Mouse (Mus musculus) C2C12 (cell line): Measurements from ENCODE around the gene Ryr3.

Source experiments
- CTCF ChIP-seq: IDR thresholded peaks from one replicate; pipeline ENCODE4 v1.5.1; 2011; ENCODE audit not compliant: control insufficient read depth, insufficient read depth, insufficient read length
- MAX ChIP-seq: IDR thresholded peaks from one replicate; pipeline ENCODE4 v1.6.1; 2011; ENCODE audit warnings: mild to moderate bottlenecking, control low read depth
- MYOD1 ChIP-seq: IDR thresholded peaks from one replicate; pipeline ENCODE4 v1.6.1; 2011; ENCODE audit warnings: low read depth; ENCODE audit not compliant: control insufficient read depth, insufficient read length
- MYOG ChIP-seq: IDR thresholded peaks from one replicate; pipeline ENCODE4 v1.6.1; 2011; ENCODE audit not compliant: control insufficient read depth, insufficient read length; ENCODE audit errors: extremely low read depth
- USF1 ChIP-seq: IDR thresholded peaks from one replicate; pipeline ENCODE4 v1.6.1; 2011; ENCODE audit warnings: low read depth, mild to moderate bottlenecking, control low read depth, moderate library complexity

DNA sequence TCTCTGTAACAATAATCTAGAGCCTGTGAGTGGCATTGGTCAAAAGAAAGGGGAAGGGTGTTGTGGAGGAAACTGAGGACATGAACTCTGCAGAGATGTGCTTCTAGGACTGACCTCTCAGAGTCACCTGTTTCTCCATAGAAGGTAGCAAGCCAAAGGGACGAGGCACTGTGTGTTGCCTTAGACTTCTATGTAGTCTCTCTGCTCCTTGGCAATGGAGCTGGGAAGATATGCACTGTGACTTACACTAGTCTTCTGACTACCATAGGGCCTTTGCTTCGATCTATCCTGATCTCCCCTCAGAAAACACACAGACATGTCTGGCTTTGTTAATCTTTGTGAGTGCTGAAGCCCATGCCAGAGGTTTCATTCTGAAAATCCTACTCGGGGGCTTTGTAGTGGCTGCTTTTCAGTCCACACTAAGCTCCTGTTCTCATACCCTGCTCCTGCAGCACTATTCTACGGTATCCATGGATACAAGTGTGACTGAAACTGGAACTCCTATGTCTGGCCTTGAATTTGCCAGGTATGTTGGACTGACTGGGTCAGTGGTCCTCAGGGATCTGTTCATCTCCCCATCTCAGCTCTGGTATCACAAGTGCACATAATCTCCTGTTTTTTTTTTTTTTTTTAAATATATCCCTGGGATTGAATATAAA is 332.3 kb downstream of the Ryr3 start:
- TF ChIP-seq CTCF (no peak), MYOG (no peak), USF1 (no peak), MYOD1 (no peak), MAX (no peak)
